Mouse (Mus musculus): ENCODE data around the gene Gbx1.

Gene Gbx1

DNA sequence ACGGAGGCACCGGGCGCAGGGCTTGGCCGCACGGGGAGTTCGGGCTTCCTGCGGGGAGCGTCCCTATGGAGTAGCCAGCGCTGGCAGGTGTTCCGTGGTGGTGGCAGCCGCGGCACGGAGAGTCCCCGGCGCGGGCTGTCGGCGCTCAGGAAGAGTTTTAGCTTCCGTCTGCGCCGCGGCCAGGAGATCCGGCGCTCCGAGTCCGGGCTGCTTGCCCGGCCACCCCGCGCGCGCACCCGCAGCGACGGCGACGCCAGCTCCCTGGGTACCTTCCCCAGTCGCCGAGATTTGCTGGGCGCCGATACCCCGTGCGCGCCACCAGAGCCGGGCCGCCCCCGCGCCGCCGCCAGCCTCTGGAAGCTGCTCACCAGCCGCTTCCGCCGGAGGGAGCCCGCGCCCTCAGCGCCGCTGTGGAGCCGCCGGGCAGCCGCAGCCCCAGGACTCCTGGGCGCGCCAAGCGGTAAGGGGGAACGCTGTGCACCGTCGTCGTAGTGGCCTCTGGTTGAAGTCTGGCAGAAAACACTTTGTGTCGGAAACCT, 52.2 kb downstream of the Gbx1 start:
- DNase-seq: peak; percentile 52 to 61

DNA sequence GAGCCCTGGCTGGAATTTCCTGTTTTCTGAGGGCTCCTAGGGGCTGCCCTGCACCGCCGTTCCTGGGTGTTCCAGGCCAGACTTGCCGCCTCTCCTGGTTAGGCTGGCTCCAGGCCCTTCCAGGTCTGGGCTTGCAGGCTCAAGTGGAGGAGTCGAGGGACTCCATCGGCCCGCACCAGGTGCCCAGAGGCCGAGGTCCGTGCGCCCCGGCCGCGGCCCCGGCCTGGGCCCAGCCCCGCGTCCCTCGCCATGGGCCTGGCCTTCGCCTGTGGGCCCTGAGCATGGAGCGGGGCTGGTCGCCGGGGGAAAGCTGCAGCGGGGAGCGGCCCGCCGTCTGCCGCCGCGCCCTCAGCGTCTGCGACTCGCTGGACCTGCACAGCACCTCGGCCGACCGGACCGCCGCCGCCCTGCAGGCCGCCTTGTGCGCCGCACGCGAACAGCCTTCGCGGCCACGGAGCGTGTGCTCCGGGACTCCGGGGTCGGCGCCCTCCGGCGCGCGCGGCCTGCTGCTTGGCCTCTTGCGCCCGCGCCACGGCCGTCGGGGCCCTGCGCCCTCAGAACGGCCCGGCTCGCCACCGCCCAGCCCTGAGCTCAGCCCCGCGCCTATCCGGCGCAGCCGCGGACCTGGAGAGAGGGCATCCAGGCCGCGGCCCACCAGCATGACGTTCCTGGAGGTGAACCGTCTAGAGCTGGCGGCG, 52.8 kb downstream of the Gbx1 start:
- DNase-seq: no peak

GRCm38 (mm10) chr5:24472884-24473619, 54.0 kb downstream of the Gbx1 start:
- DNase-seq: no peak

DNA sequence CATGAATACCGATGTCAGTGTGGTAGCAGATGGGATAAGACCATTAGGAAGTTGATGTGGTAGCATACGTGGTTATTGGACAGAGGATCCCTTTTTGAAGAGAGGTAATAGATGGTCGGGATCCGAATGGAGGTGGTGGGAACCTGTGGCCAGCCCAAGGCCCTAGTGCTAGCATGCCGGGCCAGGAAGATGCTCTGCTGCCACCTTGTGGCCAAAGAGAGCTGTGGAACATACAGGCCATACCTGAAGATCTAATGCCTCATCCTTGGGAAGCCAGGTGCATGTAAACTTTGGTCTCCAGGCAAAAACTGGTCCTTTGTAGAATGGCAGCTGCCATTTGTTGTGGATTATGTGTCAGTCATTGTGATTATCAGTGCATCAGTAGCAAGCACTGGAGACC, 56.4 kb downstream of the Gbx1 start:
- peak; percentile 71 to 72 for DNase-seq

- no peak for DNase-seq
Measured at GRCm38 (mm10) chr5:24466762-24467161, 60.2 kb downstream of the Gbx1 start.

DNA sequence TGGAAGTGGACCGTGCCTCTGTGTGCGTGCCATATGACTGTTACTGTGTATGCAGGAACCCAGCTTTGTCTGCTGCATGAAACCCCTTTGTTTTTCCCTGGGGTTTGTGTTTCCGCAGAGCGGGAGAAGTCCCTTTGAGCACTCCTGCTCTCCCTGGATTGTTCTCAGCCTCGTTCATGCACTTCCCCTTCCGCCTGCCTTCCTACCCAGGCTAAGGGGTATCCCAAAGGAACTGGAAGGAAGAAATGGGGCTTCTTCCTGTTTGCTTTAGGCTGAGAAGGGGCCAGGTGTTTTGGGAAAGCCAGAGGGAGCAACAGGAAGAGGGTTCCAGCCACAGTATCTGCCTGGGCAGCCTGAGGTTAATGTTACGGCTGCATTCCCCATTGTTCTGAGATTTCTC, 71.4 kb downstream of the Gbx1 start:
- no peak for DNase-seq

GRCm38 (mm10) chr5:24455076-24455475, 71.9 kb downstream of the Gbx1 start:
- DNase-seq: no peak

- no peak for DNase-seq
Measured at GRCm38 (mm10) chr5:24453985-24454303, 73.1 kb downstream of the Gbx1 start.

GRCm38 (mm10) chr5:24453283-24453984, 73.6 kb downstream of the Gbx1 start:
- no peak for DNase-seq

All from thymus, postnatal 36 days (tissue).